Mouse (Mus musculus): ENCODE measurements around the gene Fmo4.

GRCm38 (mm10) chr1:162859996-162860605 lies 46.3 kb upstream of the Fmo4 start:
- TF ChIP-seq CTCF (IDR thresholded peaks at IDR 0.05; ENCODE audit: extremely low read depth, insufficient read depth, low read length) (no peak), POLR2A (IDR thresholded peaks at IDR 0.05; ENCODE audit: extremely low read depth, insufficient read depth, low read length) (no peak)

All from cortical plate, adult 2 months (tissue).